In genomic region chr9:55137112-55137511, GRCm38 (mm10) we compare ENCODE assay signal across 19 mouse cellular contexts. TPM values are rescaled to one million over a fixed set of nuclear protein-coding genes. Genes with fewer than 3 reads are reported as not detected.
A peak's percentile ranks its signal among the peaks of the same experiment; 100 is the strongest.
DNase-seq lines count a peak whose midpoint lies in the region; ATAC-seq and TF ChIP-seq lines count a peak whose summit lies in the region.
"Had no signal": no experiment of that assay in that cellular context is flagged by ENCODE, and none has a peak within 500 bp of the region (broad histone marks: within the 10 kb centered on the region; RNA-seq: fewer than 3 reads in every experiment).

No protein-coding gene starts in this region.

- H3K4me3 ChIP-seq in heart, embryonic 13.5 days: no peak overlapping the region
- H3K4me3 ChIP-seq in brown adipose tissue, adult 24 weeks (ENCODE audit: insufficient read depth, low read depth, low read length): no peak overlapping the region
- no peak overlapping the region for H3K4me3 ChIP-seq in intestine, embryonic 15.5 days (replicated peaks)
- H3K4me3 ChIP-seq in stomach, postnatal 0 days (ENCODE audit: low read depth, low read length): no peak overlapping the region
- H3K4me3 ChIP-seq: embryonic facial prominence, embryonic 13.5 days; forebrain, embryonic 13.5 days; heart, embryonic 10.5 days; hindbrain, embryonic 10.5 days had no signal

- no peaks in the 10 kb centered on the region for H3K36me3 ChIP-seq in heart, embryonic 13.5 days
- no peaks in the 10 kb centered on the region for H3K36me3 ChIP-seq in intestine, embryonic 15.5 days
- no peaks in the 10 kb centered on the region for H3K36me3 ChIP-seq in stomach, postnatal 0 days (ENCODE audit: control insufficient read depth, insufficient read depth, low read length)
- H3K36me3 ChIP-seq: embryonic facial prominence, embryonic 13.5 days; heart, embryonic 10.5 days; hindbrain, embryonic 10.5 days had no signal

- ATAC-seq in heart, embryonic 13.5 days (ENCODE audit: extremely low read depth, insufficient number of reproducible peaks, low FRiP score, low TSS enrichment): no peak
- peak; percentile 75 for ATAC-seq in intestine, embryonic 15.5 days
- ATAC-seq in stomach, postnatal 0 days (ENCODE audit: low FRiP score, low TSS enrichment): no peak
- ATAC-seq: activated CD4-positive, CD25-positive, alpha-beta regulatory T cell, adult 4 months; forebrain, embryonic 13.5 days; forebrain, postnatal 0 days; Patski had no signal

- H3K4me2 ChIP-seq in heart, embryonic 13.5 days: peak overlapping the region; percentile 27
- peak overlapping the region; percentile 14; the same call in 1 of the 2 replicates for H3K4me2 ChIP-seq in intestine, embryonic 15.5 days (replicated peaks)
- no peak overlapping the region for H3K4me2 ChIP-seq in stomach, postnatal 0 days (replicated peaks; ENCODE audit: low read depth)
- H3K4me2 ChIP-seq: embryonic facial prominence, embryonic 13.5 days; forebrain, embryonic 13.5 days; hindbrain, embryonic 14.5 days had no signal

- no peaks in the 10 kb centered on the region for H3K9me3 ChIP-seq in heart, embryonic 13.5 days
- H3K9me3 ChIP-seq in intestine, embryonic 15.5 days: no peaks in the 10 kb centered on the region
- H3K9me3 ChIP-seq in stomach, postnatal 0 days (ENCODE audit: control insufficient read depth, low read length): no peaks in the 10 kb centered on the region
- H3K9me3 ChIP-seq: embryonic facial prominence, embryonic 13.5 days; forebrain, embryonic 13.5 days; heart, embryonic 10.5 days; hindbrain, embryonic 10.5 days had no signal

- no peaks in the 10 kb centered on the region for H3K27me3 ChIP-seq in heart, embryonic 13.5 days (replicated peaks)
- H3K27me3 ChIP-seq in intestine, embryonic 15.5 days (replicated peaks): no peaks in the 10 kb centered on the region
- no peaks in the 10 kb centered on the region for H3K27me3 ChIP-seq in stomach, postnatal 0 days (ENCODE audit: control insufficient read depth, insufficient read depth, low read length)
- H3K27me3 ChIP-seq: CH12.LX; embryonic facial prominence, embryonic 13.5 days; forebrain, embryonic 13.5 days; Patski had no signal

- 31% methylated on average over 4 of the region's 4 CpGs for WGBS in heart, embryonic 13.5 days
- 40% methylated on average over 4 of the region's 4 CpGs for WGBS in intestine, embryonic 15.5 days
- WGBS in stomach, postnatal 0 days: 43% methylated on average over 4 of the region's 4 CpGs

- TF ChIP-seq CTCF in stomach, postnatal 0 days (IDR thresholded peaks at IDR 0.05; ENCODE audit: low read depth): no peak

- TF ChIP-seq EP300 in stomach, postnatal 0 days (optimal IDR thresholded peaks at IDR 0.05): no peak

- peak overlapping the region; percentile 50 for H3K27ac ChIP-seq in heart, embryonic 13.5 days (replicated peaks)
- H3K27ac ChIP-seq in brown adipose tissue, adult 24 weeks (replicated peaks; ENCODE audit: low read depth, low read length): peak overlapping the region; percentile 62; the same call in 1 of the 2 replicates
- H3K27ac ChIP-seq in intestine, embryonic 15.5 days: no peak overlapping the region
- H3K27ac ChIP-seq in stomach, postnatal 0 days (replicated peaks): peak overlapping the region; percentile 36; the same call in 1 of the 2 replicates
- H3K27ac ChIP-seq: embryonic facial prominence, embryonic 13.5 days; forebrain, embryonic 13.5 days; hindbrain, embryonic 10.5 days; hindbrain, embryonic 14.5 days had no signal

- no peak overlapping the region for H3K9ac ChIP-seq in heart, embryonic 13.5 days
- H3K9ac ChIP-seq in intestine, embryonic 15.5 days: no peak overlapping the region
- H3K9ac ChIP-seq in stomach, postnatal 0 days (ENCODE audit: low read length): no peak overlapping the region
- H3K9ac ChIP-seq: embryonic facial prominence, embryonic 13.5 days; forebrain, embryonic 13.5 days; forebrain, postnatal 0 days; hindbrain, embryonic 14.5 days had no signal

- DNase-seq in heart, postnatal 14 days: no peak
- DNase-seq in stomach, postnatal 0 days (ENCODE audit: low spot score): peak; percentile 13
- no peak for DNase-seq in spleen, adult 18-20 months
- DNase-seq: cerebellum, adult 18-20 months; cerebellum, adult 9-11 months; cerebellum, postnatal 36 days; forebrain, postnatal 0 days; gastrocnemius, postnatal 25 days had no signal

- intact Hi-C loops in heart, postnatal 14 days (cut with DNase I): no loop called here

- peaks cover 19% of the 10 kb centered on the region for H3K4me1 ChIP-seq in heart, embryonic 13.5 days
- peaks cover 5% of the 10 kb centered on the region; the same call in 1 of the 2 replicates for H3K4me1 ChIP-seq in brown adipose tissue, adult 24 weeks (ENCODE audit: control insufficient read depth, insufficient read depth, insufficient read length, low read length)
- H3K4me1 ChIP-seq in intestine, embryonic 15.5 days (replicated peaks): no peaks in the 10 kb centered on the region
- no peaks in the 10 kb centered on the region for H3K4me1 ChIP-seq in stomach, postnatal 0 days (replicated peaks; ENCODE audit: control insufficient read depth, insufficient read depth)
- H3K4me1 ChIP-seq: forebrain, embryonic 13.5 days had no signal

RNA-seq across cellular contexts. Expression of gene Ube2q2, which starts 11.5 kb away (rescaled TPM):
- 26.2 and 27.7 TPM in 2 replicates for polyA plus RNA-seq in heart, embryonic 13.5 days (2015; fragmentation: Nextera tagmentation; extraction: Ambion mirVana)
- 10 to 100 TPM; 25.1 to 26.3 TPM for total RNA-seq in heart, postnatal 14 days (2021)
- polyA plus RNA-seq in brown adipose tissue, adult 24 weeks (2012; ENCODE audit: insufficient read depth, insufficient read length, missing spikeins): 43.9 and 50.8 TPM in 2 replicates
- polyA plus RNA-seq in intestine, embryonic 15.5 days (2015; fragmentation: Nextera tagmentation; extraction: Ambion mirVana): 29.7 and 30.6 TPM in 2 replicates
- 22.5 and 22.8 TPM in 2 replicates for polyA plus RNA-seq in stomach, postnatal 0 days (2015; fragmentation: Nextera tagmentation; extraction: Ambion mirVana)
